Mouse (Mus musculus): ENCODE measurements at regions not wholly inside any gene's neighbourhood (a gene's known extent, or its start where the extent isn't known, plus 50 kb on each side); places are given as distances from the start of the nearest gene placed in this dataset.

GRCm38 (mm10) chr16:46331336-46331735 lies 167.0 kb downstream of the Nectin3 start:
- no peak for ATAC-seq (ENCODE audit: poor library complexity, severe bottlenecking)

GRCm38 (mm10) chr16:46299079-46299721 lies 144.3 kb upstream of the Gm4737 start:
- no peak for ATAC-seq (ENCODE audit: poor library complexity, severe bottlenecking)

- no peak for ATAC-seq (ENCODE audit: poor library complexity, severe bottlenecking)
Measured at GRCm38 (mm10) chr16:46297192-46297591, 142.3 kb upstream of the Gm4737 start.

GRCm38 (mm10) chr16:46296412-46296811 lies 141.5 kb upstream of the Gm4737 start:
- no peak for ATAC-seq (ENCODE audit: poor library complexity, severe bottlenecking)

- ATAC-seq (ENCODE audit: poor library complexity, severe bottlenecking), result no peak
Measured at GRCm38 (mm10) chr16:46293831-46294230, 139.0 kb upstream of the Gm4737 start.

GRCm38 (mm10) chr16:46291067-46291833 lies 136.4 kb upstream of the Gm4737 start:
- ATAC-seq (ENCODE audit: poor library complexity, severe bottlenecking), result no peak

- ATAC-seq (ENCODE audit: poor library complexity, severe bottlenecking), result no peak
Measured at GRCm38 (mm10) chr16:46290199-46290598, 135.3 kb upstream of the Gm4737 start.

GRCm38 (mm10) chr16:46267533-46267932 lies 112.7 kb upstream of the Gm4737 start:
- ATAC-seq (ENCODE audit: poor library complexity, severe bottlenecking), result no peak

- ATAC-seq (ENCODE audit: poor library complexity, severe bottlenecking), result no peak
Measured at GRCm38 (mm10) chr16:46251639-46252038, 96.8 kb upstream of the Gm4737 start.

GRCm38 (mm10) chr16:46250943-46251342 lies 96.1 kb upstream of the Gm4737 start:
- no peak for ATAC-seq (ENCODE audit: poor library complexity, severe bottlenecking)

GRCm38 (mm10) chr16:46245598-46245997 lies 90.7 kb upstream of the Gm4737 start:
- ATAC-seq (ENCODE audit: poor library complexity, severe bottlenecking), result no peak

GRCm38 (mm10) chr16:46228744-46229143 lies 73.9 kb upstream of the Gm4737 start:
- no peak for ATAC-seq (ENCODE audit: poor library complexity, severe bottlenecking)

GRCm38 (mm10) chr16:46223084-46223600 lies 68.3 kb upstream of the Gm4737 start:
- ATAC-seq (ENCODE audit: poor library complexity, severe bottlenecking), result peak; percentile 35; the same call in 1 of the 2 replicates

- ATAC-seq (ENCODE audit: poor library complexity, severe bottlenecking), result no peak
Measured at GRCm38 (mm10) chr16:46212504-46212903, 57.6 kb upstream of the Gm4737 start.

GRCm38 (mm10) chr16:46211914-46212313 lies 57.0 kb upstream of the Gm4737 start:
- ATAC-seq (ENCODE audit: poor library complexity, severe bottlenecking), result no peak

- no peak for ATAC-seq (ENCODE audit: poor library complexity, severe bottlenecking)
Measured at GRCm38 (mm10) chr16:46205114-46205513, 50.2 kb upstream of the Gm4737 start.

Data from megakaryocyte, adult 5-6 weeks (primary cell).